Comparison of ENCODE assay signal across 16 mouse cellular contexts in genomic region chr11:31976137-31976536, GRCm38 (mm10). TPM values are rescaled to one million over a fixed set of nuclear protein-coding genes. Genes with fewer than 3 reads are reported as not detected.
"Had no signal": no experiment of that assay in that cellular context is flagged by ENCODE, and none has a peak within 500 bp of the region (broad histone marks: within the 10 kb centered on the region; RNA-seq: fewer than 3 reads in every experiment).

No protein-coding gene starts in this region.

- H3K9me3 ChIP-seq: liver, embryonic 13.5 days; liver, embryonic 15.5 days; lung, embryonic 15.5 days; stomach, embryonic 15.5 days had no signal

- H3K4me3 ChIP-seq: liver, embryonic 13.5 days; liver, embryonic 15.5 days; lung, embryonic 15.5 days; midbrain, embryonic 10.5 days; midbrain, embryonic 12.5 days; neural tube, embryonic 12.5 days; stomach, embryonic 15.5 days had no signal

- H3K27me3 ChIP-seq: liver, embryonic 13.5 days; liver, embryonic 15.5 days; lung, embryonic 15.5 days; midbrain, embryonic 12.5 days; neural tube, embryonic 12.5 days; stomach, embryonic 15.5 days had no signal

- H3K27ac ChIP-seq: liver, embryonic 13.5 days; liver, embryonic 15.5 days; lung, embryonic 15.5 days; macrophage; midbrain, embryonic 10.5 days; midbrain, embryonic 12.5 days; neural tube, embryonic 12.5 days; stomach, embryonic 15.5 days; stomach, postnatal 0 days had no signal

- DNase-seq: liver, embryonic 13.5 days; liver, postnatal 0 days; lung, postnatal 14 days; midbrain, embryonic 14.5 days; right cerebral cortex, postnatal 14 days; thymus, adult 2 months; thymus, postnatal 25 days had no signal

- H3K36me3 ChIP-seq: liver, embryonic 13.5 days; liver, embryonic 15.5 days; lung, embryonic 15.5 days; midbrain, embryonic 10.5 days; midbrain, embryonic 12.5 days; neural tube, embryonic 12.5 days; stomach, embryonic 15.5 days had no signal

- H3K4me2 ChIP-seq: liver, embryonic 13.5 days; liver, embryonic 15.5 days; lung, embryonic 15.5 days; midbrain, embryonic 12.5 days; neural tube, embryonic 12.5 days; stomach, embryonic 15.5 days had no signal

- H3K4me1 ChIP-seq: liver, embryonic 13.5 days; liver, embryonic 15.5 days; lung, embryonic 15.5 days; midbrain, embryonic 10.5 days; midbrain, embryonic 12.5 days; neural tube, embryonic 12.5 days; stomach, embryonic 15.5 days had no signal

- ATAC-seq: liver, postnatal 0 days had no signal

- H3K9ac ChIP-seq: liver, embryonic 13.5 days; liver, embryonic 15.5 days; liver, postnatal 0 days; lung, embryonic 15.5 days; midbrain, embryonic 12.5 days; neural tube, embryonic 12.5 days; stomach, embryonic 15.5 days had no signal

RNA-seq across cellular contexts. Expression of gene 4930524B15Rik, which starts 10.7 kb away (rescaled TPM):
- polyA plus RNA-seq: liver, embryonic 13.5 days; liver, embryonic 15.5 days; liver, postnatal 0 days; lung, embryonic 15.5 days; macrophage; spleen, adult 2 months; stomach, embryonic 15.5 days had no signal

RNA-seq across cellular contexts. Expression of gene Nsg2, which starts 24.1 kb away (rescaled TPM):
- polyA plus RNA-seq: liver, postnatal 0 days; macrophage had no signal
